Mouse (Mus musculus) midbrain, embryonic 13.5 days (tissue): ENCODE results near the gene Fzd2. TPM values are rescaled to one million over a fixed set of nuclear protein-coding genes. Genes with fewer than 3 reads are reported as not detected.
"Not testable (repeated sequence)": the region's sequence is repeated elsewhere in the genome, so short reads cannot be mapped to it uniquely, and the experiment has no call there.

Experiments
- ATAC-seq: fragments of 200-750 bp; cut with Nextera tagmentation; 2 replicates; pipeline ENCODE4 v1.8.0; 2017; ENCODE audit warnings: mild to moderate bottlenecking, moderate TSS enrichment, moderate library complexity
- H3K27ac ChIP-seq: fragments of 300-500 bp; sonication (generic); 2 replicates; pipeline ENCODE4 v1.5.1; 2015; ENCODE audit warnings: inconsistent platforms, mild to moderate bottlenecking, moderate library complexity
- H3K27me3 ChIP-seq: fragments of 300-500 bp; sonication (generic); 2 replicates; pipeline ENCODE4 v1.6.1; 2015; ENCODE audit warnings: mild to moderate bottlenecking, inconsistent platforms
- H3K36me3 ChIP-seq: fragments of 300-500 bp; sonication (generic); 2 replicates; pipeline ENCODE4 v1.6.1; 2015; ENCODE audit warnings: mild to moderate bottlenecking, inconsistent platforms
- H3K4me1 ChIP-seq: fragments of 300-500 bp; sonication (generic); replicated peaks from 2 replicates; pipeline ENCODE4 v1.6.1; 2015; ENCODE audit warnings: inconsistent platforms
- H3K4me2 ChIP-seq: fragments of 300-500 bp; sonication (generic); replicated peaks from 2 replicates; pipeline ENCODE4 v1.6.1; 2015; ENCODE audit warnings: moderate library complexity, mild to moderate bottlenecking, inconsistent platforms
- H3K4me3 ChIP-seq: fragments of 300-500 bp; sonication (generic); replicated peaks from 2 replicates; pipeline ENCODE4 v1.5.1; 2015; ENCODE audit warnings: mild to moderate bottlenecking, inconsistent platforms
- H3K9ac ChIP-seq: fragments of 300-500 bp; sonication (generic); replicated peaks from 2 replicates; pipeline ENCODE4 v1.6.1; 2015; ENCODE audit warnings: mild to moderate bottlenecking, inconsistent platforms
- H3K9me3 ChIP-seq: fragments of 300-500 bp; sonication (generic); 2 replicates; pipeline ENCODE4 v1.6.1; 2016; ENCODE audit warnings: mild to moderate bottlenecking, inconsistent platforms
- WGBS: fragments of 180-500 bp; shearing (Covaris S2); methylation state at CpG from one replicate; pipeline ENCODE4 v1.1.7; 2015; 5-methylcytosine and 5-hydroxymethylcytosine counted together
- polyA plus RNA-seq: library from polyadenylated mRNA; unstranded; fragments of >200 nt; fragmentation: Nextera tagmentation; extraction: Ambion mirVana; gene quantifications from 2 replicates; pipeline ENCODE4 v1.2.1, GENCODE M21; 2015

Fzd2 gene
- polyA plus RNA-seq, 1 experiment from 2014 or later = 13.2 TPM

- Histone ChIP-seq H3K4me2 (no peak overlapping the region), H3K9me3 (no peaks in the 10 kb centered on the region), H3K36me3 (no peaks in the 10 kb centered on the region), H3K27ac (no peak overlapping the region), H3K4me1 (peaks cover 16% of the 10 kb centered on the region), H3K27me3 (peaks cover 24% of the 10 kb centered on the region), H3K9ac (no peak overlapping the region), H3K4me3 (no peak overlapping the region)
- 95% methylated on average over 4 of the region's 4 CpGs for WGBS
- ATAC-seq = no peak
Observed at GRCm38 (mm10) chr11:102586445-102587130, 17.6 kb upstream of the Fzd2 start.

- no peaks in the 10 kb centered on the region for H3K36me3 ChIP-seq
- H3K4me2 ChIP-seq = no peak overlapping the region
- no peak overlapping the region for H3K27ac ChIP-seq
- no peak for ATAC-seq
- H3K4me3 ChIP-seq = no peak overlapping the region
- peaks cover 7% of the 10 kb centered on the region for H3K4me1 ChIP-seq
- WGBS = 67% methylated on average over 3 of the region's 3 CpGs
- no peaks in the 10 kb centered on the region for H3K9me3 ChIP-seq
- H3K27me3 ChIP-seq = peaks cover 19% of the 10 kb centered on the region
- no peak overlapping the region for H3K9ac ChIP-seq
Observed at GRCm38 (mm10) chr11:102587554-102587953, 16.6 kb upstream of the Fzd2 start.

GRCm38 (mm10) chr11:102595341-102595820 lies 8.8 kb upstream of the Fzd2 start:
- WGBS = 7% methylated on average over 3 of the region's 4 CpGs
- ATAC-seq = no peak

GRCm38 (mm10) chr11:102599912-102600311 lies 4.3 kb upstream of the Fzd2 start:
- no peak for ATAC-seq
- H3K36me3 ChIP-seq = no peaks in the 10 kb centered on the region
- H3K9ac ChIP-seq = no peak overlapping the region
- H3K27ac ChIP-seq = no peak overlapping the region
- H3K4me1 ChIP-seq = peaks cover 17% of the 10 kb centered on the region
- no peak overlapping the region for H3K4me3 ChIP-seq
- WGBS = 89% methylated on average over 3 of the region's 3 CpGs
- H3K4me2 ChIP-seq = no peak overlapping the region
- no peaks in the 10 kb centered on the region for H3K27me3 ChIP-seq
- H3K9me3 ChIP-seq = 0 out of 2 replicates have a peak, but pooled peaks cover 2% of the 10 kb centered on the region

More at GRCm38 (mm10) chr11:102595341-102595820, 8.8 kb upstream of the Fzd2 start:
- Histone ChIP-seq H3K9ac (0 out of 2 replicates have a peak overlapping the region, but pooled peaks have one; percentile 19), H3K27ac (peak overlapping the region; percentile 44; the same call in 1 of the 2 replicates), H3K27me3 (0 out of 2 replicates have a peak, but pooled peaks cover 2% of the 10 kb centered on the region), H3K9me3 (0 out of 2 replicates have a peak, but pooled peaks cover 2% of the 10 kb centered on the region), H3K36me3 (no peaks in the 10 kb centered on the region), H3K4me2 (0 out of 2 replicates have a peak overlapping the region, but pooled peaks have one; percentile 11), H3K4me3 (no peak overlapping the region), H3K4me1 (peaks cover 21% of the 10 kb centered on the region)

- under 1% methylated on average over 13 of the region's 13 CpGs for WGBS
- 0 out of 2 replicates have a peak, but pooled peaks cover 2% of the 10 kb centered on the region for H3K9me3 ChIP-seq
- H3K9ac ChIP-seq = peak overlapping the region; percentile 49
- no peak for ATAC-seq
- H3K36me3 ChIP-seq = no peaks in the 10 kb centered on the region
- no peaks in the 10 kb centered on the region for H3K27me3 ChIP-seq
- H3K4me2 ChIP-seq = peak overlapping the region; percentile 88
- peak overlapping the region; percentile 91 for H3K27ac ChIP-seq
- H3K4me1 ChIP-seq = peaks cover 25% of the 10 kb centered on the region
- peak overlapping the region; percentile 76 for H3K4me3 ChIP-seq
Observed at GRCm38 (mm10) chr11:102602816-102603495, 1.2 kb upstream of the Fzd2 start.

- 2% methylated on average over 10 of the region's 10 CpGs for WGBS
- H3K9me3 ChIP-seq = 0 out of 2 replicates have a peak, but pooled peaks cover 2% of the 10 kb centered on the region
- no peaks in the 10 kb centered on the region for H3K36me3 ChIP-seq
- H3K27ac ChIP-seq = peak overlapping the region; percentile 91
- H3K27me3 ChIP-seq = no peaks in the 10 kb centered on the region; the same call in 1 of the 2 replicates
- H3K4me2 ChIP-seq = peak overlapping the region; percentile 88
- H3K9ac ChIP-seq = peak overlapping the region; percentile 49
- ATAC-seq = peak; percentile 67
- H3K4me1 ChIP-seq = peaks cover 30% of the 10 kb centered on the region
- H3K4me3 ChIP-seq = peak overlapping the region; percentile 76
Observed at GRCm38 (mm10) chr11:102603496-102603850, 723 bp upstream of the Fzd2 start.

GRCm38 (mm10) chr11:102604777-102605552 lies 769 bp downstream of the Fzd2 start:
- peak; percentile 57 for ATAC-seq
- Histone ChIP-seq H3K36me3 (no peaks in the 10 kb centered on the region), H3K4me1 (peaks cover 44% of the 10 kb centered on the region), H3K4me3 (peak overlapping the region; percentile 76), H3K27ac (peak overlapping the region; percentile 96), H3K4me2 (peak overlapping the region; percentile 88), H3K9ac (peak overlapping the region; percentile 93), H3K9me3 (no peaks in the 10 kb centered on the region), H3K27me3 (peaks cover 4% of the 10 kb centered on the region; the same call in 1 of the 2 replicates)
- WGBS = under 1% methylated on average over 67 of the region's 74 CpGs

GRCm38 (mm10) chr11:102605553-102606416 lies 1.6 kb downstream of the Fzd2 start:
- Histone ChIP-seq H3K4me2 (peak overlapping the region; percentile 88), H3K9ac (peak overlapping the region; percentile 93), H3K27me3 (peaks cover 4% of the 10 kb centered on the region; the same call in 1 of the 2 replicates), H3K36me3 (no peaks in the 10 kb centered on the region), H3K27ac (peak overlapping the region; percentile 96), H3K4me1 (peaks cover 52% of the 10 kb centered on the region), H3K4me3 (peak overlapping the region; percentile 76), H3K9me3 (no peaks in the 10 kb centered on the region)
- ATAC-seq = no peak; the same call in 1 of the 2 replicates
- WGBS = under 1% methylated on average over 62 of the region's 62 CpGs

- H3K27me3 ChIP-seq = peaks cover 4% of the 10 kb centered on the region; the same call in 1 of the 2 replicates
- peak overlapping the region; percentile 88 for H3K4me2 ChIP-seq
- H3K9me3 ChIP-seq = no peaks in the 10 kb centered on the region
- peak overlapping the region; percentile 76 for H3K4me3 ChIP-seq
- H3K9ac ChIP-seq = peak overlapping the region; percentile 93
- H3K27ac ChIP-seq = peak overlapping the region; percentile 39; the same call in 1 of the 2 replicates
- peaks cover 60% of the 10 kb centered on the region for H3K4me1 ChIP-seq
- 1% methylated on average over 12 of the region's 12 CpGs for WGBS
- no peak for ATAC-seq
- H3K36me3 ChIP-seq = no peaks in the 10 kb centered on the region
Observed at GRCm38 (mm10) chr11:102606751-102607171, 2.6 kb downstream of the Fzd2 start.

GRCm38 (mm10) chr11:102607201-102607600 lies 3.0 kb downstream of the Fzd2 start:
- ATAC-seq, H3K9me3 ChIP-seq, H3K27me3 ChIP-seq, H3K36me3 ChIP-seq: not testable (repeated sequence)
- WGBS = 0% methylated on average over 12 of the region's 12 CpGs
- Histone ChIP-seq H3K4me1 (peaks cover 60% of the 10 kb centered on the region), H3K4me2 (peak overlapping the region; percentile 88), H3K9ac (peak overlapping the region; percentile 93), H3K4me3 (peak overlapping the region; percentile 76), H3K27ac (peak overlapping the region; percentile 39; the same call in 1 of the 2 replicates)
